Comparison of ENCODE assay signal across 11 mouse cellular contexts in the genomic region with DNA sequence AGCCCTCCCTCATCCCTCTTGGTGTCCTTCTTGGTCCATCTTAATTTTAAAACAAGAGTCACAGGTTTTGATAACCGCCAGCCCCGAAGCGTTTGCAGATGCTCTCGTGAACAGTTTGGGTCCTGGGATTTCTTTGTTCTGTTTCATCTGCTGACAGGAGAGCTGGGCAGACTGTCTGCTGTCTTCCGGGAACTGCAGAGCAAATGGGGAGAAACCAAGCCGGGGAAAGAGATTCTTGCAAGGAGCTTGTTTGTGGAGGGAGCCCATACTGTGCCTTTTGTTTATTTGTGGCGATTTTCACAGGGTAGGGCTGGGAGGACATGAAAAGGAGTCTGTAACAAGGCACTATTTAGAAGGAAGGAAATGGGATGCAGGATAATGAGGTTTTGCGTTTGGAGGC.
DNase-seq lines count a peak whose midpoint lies in the region; ATAC-seq lines count a peak whose summit lies in the region.
"Had no signal": no experiment of that assay in that cellular context is flagged by ENCODE, and none has a peak within 500 bp of the region (broad histone marks: within the 10 kb centered on the region; RNA-seq: fewer than 3 reads in every experiment).

No protein-coding gene starts in this region.

- H3K36me3 ChIP-seq in heart, embryonic 15.5 days: no peaks in the 10 kb centered on the region
- no peaks in the 10 kb centered on the region for H3K36me3 ChIP-seq in embryonic facial prominence, embryonic 13.5 days
- no peaks in the 10 kb centered on the region for H3K36me3 ChIP-seq in hindbrain, embryonic 14.5 days (replicated peaks; ENCODE audit: control insufficient read depth, insufficient read depth)
- no peaks in the 10 kb centered on the region for H3K36me3 ChIP-seq in midbrain, embryonic 16.5 days (ENCODE audit: control insufficient read depth, insufficient read depth, low read length)
- H3K36me3 ChIP-seq: liver, embryonic 15.5 days had no signal

- H3K4me2 ChIP-seq in heart, embryonic 15.5 days: peak overlapping the region; percentile 29
- H3K4me2 ChIP-seq in embryonic facial prominence, embryonic 13.5 days: peak overlapping the region; percentile 43
- H3K4me2 ChIP-seq in hindbrain, embryonic 14.5 days (replicated peaks): peak overlapping the region; percentile 29
- H3K4me2 ChIP-seq in midbrain, embryonic 16.5 days (ENCODE audit: low read length): peak overlapping the region; percentile 15
- H3K4me2 ChIP-seq: liver, embryonic 15.5 days had no signal

- no peaks in the 10 kb centered on the region for H3K9me3 ChIP-seq in heart, embryonic 15.5 days (replicated peaks)
- H3K9me3 ChIP-seq in embryonic facial prominence, embryonic 13.5 days: no peaks in the 10 kb centered on the region
- H3K9me3 ChIP-seq in hindbrain, embryonic 14.5 days (ENCODE audit: control insufficient read depth, low read length): no peaks in the 10 kb centered on the region
- no peaks in the 10 kb centered on the region for H3K9me3 ChIP-seq in midbrain, embryonic 16.5 days (replicated peaks; ENCODE audit: control insufficient read depth, low read length, poor library complexity, severe bottlenecking)
- H3K9me3 ChIP-seq: liver, embryonic 15.5 days had no signal

- H3K4me1 ChIP-seq in heart, embryonic 15.5 days (replicated peaks): no peaks in the 10 kb centered on the region
- peaks cover 17% of the 10 kb centered on the region for H3K4me1 ChIP-seq in embryonic facial prominence, embryonic 13.5 days
- peaks cover 23% of the 10 kb centered on the region for H3K4me1 ChIP-seq in hindbrain, embryonic 14.5 days (replicated peaks; ENCODE audit: control insufficient read depth, insufficient read depth, low read length)
- H3K4me1 ChIP-seq in midbrain, embryonic 16.5 days (ENCODE audit: control insufficient read depth, insufficient read depth, low read length): peaks cover 6% of the 10 kb centered on the region
- H3K4me1 ChIP-seq: liver, embryonic 15.5 days had no signal

- H3K4me3 ChIP-seq in heart, embryonic 15.5 days: no peak overlapping the region
- no peak overlapping the region for H3K4me3 ChIP-seq in embryonic facial prominence, embryonic 13.5 days
- H3K4me3 ChIP-seq in hindbrain, embryonic 14.5 days (replicated peaks; ENCODE audit: low read length): no peak overlapping the region
- H3K4me3 ChIP-seq in midbrain, embryonic 16.5 days (ENCODE audit: low read depth, low read length): no peak overlapping the region
- H3K4me3 ChIP-seq: liver, embryonic 15.5 days had no signal

- intact Hi-C loops in heart, postnatal 25 days (cut with DNase I): no loop called here

- ATAC-seq in heart, embryonic 15.5 days (replicated peaks; ENCODE audit: insufficient number of reproducible peaks, insufficient read depth, low FRiP score, low read depth): no peak
- ATAC-seq in embryonic facial prominence, embryonic 13.5 days (ENCODE audit: insufficient number of reproducible peaks, insufficient read depth, low FRiP score, low TSS enrichment, low read depth): no peak
- no peak; the same call in 1 of the 2 replicates for ATAC-seq in hindbrain, embryonic 14.5 days (ENCODE audit: low FRiP score)
- peak; percentile 48; the same call in 1 of the 2 replicates for ATAC-seq in midbrain, embryonic 16.5 days

- WGBS in heart, embryonic 15.5 days: 21% methylated on average over 8 of the region's 8 CpGs
- WGBS in embryonic facial prominence, embryonic 13.5 days: 21% methylated on average over 8 of the region's 8 CpGs
- 23% methylated on average over 8 of the region's 8 CpGs for WGBS in hindbrain, embryonic 14.5 days
- 15% methylated on average over 8 of the region's 8 CpGs for WGBS in midbrain, embryonic 16.5 days

- H3K27me3 ChIP-seq in heart, embryonic 15.5 days: no peaks in the 10 kb centered on the region
- no peaks in the 10 kb centered on the region for H3K27me3 ChIP-seq in embryonic facial prominence, embryonic 13.5 days
- no peaks in the 10 kb centered on the region for H3K27me3 ChIP-seq in hindbrain, embryonic 14.5 days (ENCODE audit: control insufficient read depth, insufficient read depth, low read length)
- no peaks in the 10 kb centered on the region for H3K27me3 ChIP-seq in midbrain, embryonic 16.5 days (ENCODE audit: control insufficient read depth, insufficient read depth, low read depth, low read length)
- H3K27me3 ChIP-seq: liver, embryonic 15.5 days had no signal

- H3K9ac ChIP-seq in heart, embryonic 15.5 days: no peak overlapping the region
- H3K9ac ChIP-seq in embryonic facial prominence, embryonic 13.5 days: peak overlapping the region; percentile 16
- peak overlapping the region; percentile 31; the same call in 1 of the 2 replicates for H3K9ac ChIP-seq in hindbrain, embryonic 14.5 days
- no peak overlapping the region for H3K9ac ChIP-seq in midbrain, embryonic 16.5 days (ENCODE audit: low read depth, low read length)
- H3K9ac ChIP-seq: liver, embryonic 15.5 days had no signal

- no peak for DNase-seq in heart, postnatal 25 days (ENCODE audit: low spot score)
- no peak for DNase-seq in hindbrain, embryonic 14.5 days (ENCODE audit: low spot score)
- DNase-seq in thymus, postnatal 4 days: no peak
- DNase-seq in frontal cortex, postnatal 14 days (ENCODE audit: low spot score in 2 of 2): no peak
- DNase-seq in spleen, postnatal 10 days (ENCODE audit: low spot score in 2 of 2): no peak
- DNase-seq: cerebellum, adult 8-10 months; kidney, adult 11 months had no signal

- no peak overlapping the region for H3K27ac ChIP-seq in heart, embryonic 15.5 days
- peak overlapping the region; percentile 34; the same call in 1 of the 2 replicates for H3K27ac ChIP-seq in embryonic facial prominence, embryonic 13.5 days
- H3K27ac ChIP-seq in hindbrain, embryonic 14.5 days: peak overlapping the region; percentile 49
- H3K27ac ChIP-seq in midbrain, embryonic 16.5 days (ENCODE audit: low read length): peak overlapping the region; percentile 44
- H3K27ac ChIP-seq: liver, embryonic 15.5 days had no signal

Comparison
In these comparisons a context has a peak if more than half of its experiments do, and no peak if none do; other contexts are left out.
1. H3K9ac ChIP-seq: peak in embryonic facial prominence, embryonic 13.5 days (single experiment) and hindbrain, embryonic 14.5 days (single experiment); none in heart, embryonic 15.5 days (single experiment) and midbrain, embryonic 16.5 days (single experiment).
2. Peak in every context shown above with its lines, with median percentiles within 50 percentile points of each other: H3K4me2 ChIP-seq.